Mouse (Mus musculus) cerebellum, adult 18-20 months (tissue): Measurements from ENCODE around the gene Ubl3.

Experiments
- DNase-seq, 2 experiments: peaks; one replicate each; pipeline ENCODE4 v3.0.0; 2021

The Ubl3 gene

GRCm38 (mm10) chr5:148468626-148469441 is 83.8 kb downstream of the Ubl3 start:
- no peak for DNase-seq

GRCm38 (mm10) chr5:148466933-148467607 is 85.5 kb downstream of the Ubl3 start:
- DNase-seq = no peak

- no peak for DNase-seq
Measured at GRCm38 (mm10) chr5:148466116-148466515, 86.5 kb downstream of the Ubl3 start.

- DNase-seq = no peak
Measured at GRCm38 (mm10) chr5:148465091-148465490, 87.5 kb downstream of the Ubl3 start.

- DNase-seq = no peak
Measured at GRCm38 (mm10) chr5:148464489-148464888, 88.1 kb downstream of the Ubl3 start.

GRCm38 (mm10) chr5:148463783-148464294 is 88.8 kb downstream of the Ubl3 start:
- DNase-seq = no peak
